19 mouse cellular contexts compared by ENCODE assay signal in genomic region chr17:24223513-24223912, GRCm38 (mm10). TPM values are rescaled to one million over a fixed set of nuclear protein-coding genes. Genes with fewer than 3 reads are reported as not detected.
DNase-seq lines count a peak whose midpoint lies in the region; ATAC-seq lines count a peak whose summit lies in the region.
"Had no signal": no experiment of that assay in that cellular context is flagged by ENCODE, and none has a peak within 500 bp of the region (broad histone marks: within the 10 kb centered on the region; RNA-seq: fewer than 3 reads in every experiment).

No protein-coding gene starts in this region.

- WGBS in liver, embryonic 12.5 days (ENCODE audit: insufficient replicate concordance): 88% methylated on average over 5 of the region's 5 CpGs
- 88% methylated on average over 5 of the region's 5 CpGs for WGBS in liver, embryonic 11.5 days
- WGBS in liver, embryonic 16.5 days (ENCODE audit: insufficient replicate concordance): 90% methylated on average over 5 of the region's 5 CpGs

- no peak overlapping the region; the same call in 1 of the 2 replicates for H3K9ac ChIP-seq in liver, embryonic 12.5 days
- no peak overlapping the region for H3K9ac ChIP-seq in liver, embryonic 11.5 days (ENCODE audit: low read depth, low read length)
- H3K9ac ChIP-seq in liver, embryonic 16.5 days (ENCODE audit: low read depth, low read length): no peak overlapping the region
- H3K9ac ChIP-seq: embryonic facial prominence, embryonic 12.5 days; forebrain, embryonic 12.5 days; hindbrain, embryonic 14.5 days had no signal

- peak; percentile 40 for DNase-seq in gastrocnemius, postnatal 25 days
- DNase-seq in gastrocnemius, postnatal 14 days: no peak
- no peak for DNase-seq in liver, embryonic 11.5 days (ENCODE audit: low spot score)
- DNase-seq in skeletal muscle tissue, adult 2 months (ENCODE audit: low read depth, low spot score): peak; percentile 62
- no peak for DNase-seq in testis, postnatal 10 days (ENCODE audit: low spot score)
- DNase-seq: adrenal gland, adult 2 months; adrenal gland, postnatal 36 days; cerebellum, adult 2 months; cerebellum, postnatal 14 days; embryo, embryonic 11 days; heart, adult 11 months; heart, postnatal 14 days had no signal

- peak overlapping the region; percentile 97 for H3K27ac ChIP-seq in liver, embryonic 12.5 days
- no peak overlapping the region for H3K27ac ChIP-seq in liver, embryonic 11.5 days (ENCODE audit: low read depth, low read length)
- H3K27ac ChIP-seq in liver, embryonic 16.5 days (ENCODE audit: low read length): peak overlapping the region; percentile 15; the same call in 1 of the 2 replicates
- H3K27ac ChIP-seq: embryonic facial prominence, embryonic 12.5 days; forebrain, embryonic 12.5 days; hindbrain, embryonic 14.5 days had no signal

- H3K4me2 ChIP-seq in liver, embryonic 12.5 days: no peak overlapping the region
- no peak overlapping the region for H3K4me2 ChIP-seq in liver, embryonic 11.5 days
- H3K4me2 ChIP-seq in liver, embryonic 16.5 days (ENCODE audit: low read depth, low read length): no peak overlapping the region
- H3K4me2 ChIP-seq: embryonic facial prominence, embryonic 12.5 days; forebrain, embryonic 12.5 days; hindbrain, embryonic 14.5 days had no signal

- H3K36me3 ChIP-seq in liver, embryonic 12.5 days: peaks cover 79% of the 10 kb centered on the region
- peaks cover 56% of the 10 kb centered on the region for H3K36me3 ChIP-seq in liver, embryonic 11.5 days (ENCODE audit: control insufficient read depth, insufficient read depth, low read length)
- peaks cover 61% of the 10 kb centered on the region for H3K36me3 ChIP-seq in liver, embryonic 16.5 days (ENCODE audit: control insufficient read depth, insufficient read depth)

- H3K9me3 ChIP-seq in liver, embryonic 12.5 days (replicated peaks): no peaks in the 10 kb centered on the region
- H3K9me3 ChIP-seq in liver, embryonic 11.5 days (ENCODE audit: control insufficient read depth, low read length): no peaks in the 10 kb centered on the region
- H3K9me3 ChIP-seq in liver, embryonic 16.5 days (replicated peaks; ENCODE audit: control insufficient read depth, low read length): no peaks in the 10 kb centered on the region
- H3K9me3 ChIP-seq: embryonic facial prominence, embryonic 12.5 days; forebrain, embryonic 12.5 days had no signal

- intact Hi-C loops in gastrocnemius, postnatal 14 days (cut with DNase I; ENCODE audit: low total_unique reads): no loop called here

- no peak for ATAC-seq in liver, embryonic 12.5 days
- ATAC-seq in liver, embryonic 11.5 days (replicated peaks; ENCODE audit: low FRiP score): no peak
- ATAC-seq in liver, embryonic 16.5 days (ENCODE audit: low read depth): no peak
- ATAC-seq: forebrain, embryonic 16.5 days; intestine, embryonic 16.5 days had no signal

- no peaks in the 10 kb centered on the region for H3K27me3 ChIP-seq in liver, embryonic 12.5 days (replicated peaks)
- no peaks in the 10 kb centered on the region for H3K27me3 ChIP-seq in liver, embryonic 11.5 days (replicated peaks; ENCODE audit: control insufficient read depth, insufficient read depth, low read length)
- H3K27me3 ChIP-seq in liver, embryonic 16.5 days (ENCODE audit: control insufficient read depth, insufficient read depth, low read depth, low read length): no peaks in the 10 kb centered on the region
- H3K27me3 ChIP-seq: embryonic facial prominence, embryonic 12.5 days; forebrain, embryonic 12.5 days had no signal

- H3K4me3 ChIP-seq in liver, embryonic 12.5 days: no peak overlapping the region
- H3K4me3 ChIP-seq in liver, embryonic 11.5 days (ENCODE audit: low read depth, low read length): no peak overlapping the region
- H3K4me3 ChIP-seq in liver, embryonic 16.5 days (ENCODE audit: low read depth, low read length): no peak overlapping the region
- H3K4me3 ChIP-seq: embryonic facial prominence, embryonic 12.5 days; forebrain, embryonic 12.5 days had no signal

- peaks cover 89% of the 10 kb centered on the region for H3K4me1 ChIP-seq in liver, embryonic 12.5 days
- H3K4me1 ChIP-seq in liver, embryonic 11.5 days (replicated peaks; ENCODE audit: control insufficient read depth, insufficient read depth, low read length): peaks cover 35% of the 10 kb centered on the region
- peaks cover 62% of the 10 kb centered on the region for H3K4me1 ChIP-seq in liver, embryonic 16.5 days (ENCODE audit: control insufficient read depth, low read depth, low read length)

RNA-seq across cellular contexts. Expression of gene Tedc2, which starts 2.9 kb away (rescaled TPM):
- total RNA-seq in gastrocnemius, postnatal 25 days (2021): 1 to 10 TPM; 1.4 to 1.9 TPM
- total RNA-seq in gastrocnemius, postnatal 14 days (2021): 1 to 10 TPM; 1.9 to 2.3 TPM
- polyA plus RNA-seq in liver, embryonic 12.5 days (2016; fragmentation: Nextera tagmentation; extraction: Ambion mirVana): 12.3 and 12.6 TPM in 2 replicates
- polyA plus RNA-seq in liver, embryonic 11.5 days (2014; fragmentation: Nextera tagmentation; extraction: Ambion mirVana): 16.6 and 17.2 TPM in 2 replicates
- 7.1 and 7.4 TPM in 2 replicates for polyA plus RNA-seq in liver, embryonic 16.5 days (2015; fragmentation: Nextera tagmentation; extraction: Ambion mirVana)

RNA-seq across cellular contexts. Expression of gene Ntn3, which starts 14.2 kb away (rescaled TPM):
- under 1 TPM; 0.35 to 0.56 TPM for total RNA-seq in gastrocnemius, postnatal 25 days (2021)
- 1 to 10 TPM in 1 of 2 experiments, under 1 TPM in 1; 0.86 to 1.1 TPM for total RNA-seq in gastrocnemius, postnatal 14 days (2021)
- polyA plus RNA-seq in liver, embryonic 12.5 days (2016; fragmentation: Nextera tagmentation; extraction: Ambion mirVana): 2.1 and 2.7 TPM in 2 replicates
- 2.3 and 2.7 TPM in 2 replicates for polyA plus RNA-seq in liver, embryonic 11.5 days (2014; fragmentation: Nextera tagmentation; extraction: Ambion mirVana)
- 0.65 and 0.78 TPM in 2 replicates for polyA plus RNA-seq in liver, embryonic 16.5 days (2015; fragmentation: Nextera tagmentation; extraction: Ambion mirVana)

RNA-seq across cellular contexts. Expression of gene Tbc1d24, which starts 18.2 kb away (rescaled TPM):
- 1 to 10 TPM; 4.1 to 4.6 TPM for total RNA-seq in gastrocnemius, postnatal 25 days (2021)
- 1 to 10 TPM; 3.4 to 3.5 TPM for total RNA-seq in gastrocnemius, postnatal 14 days (2021)
- polyA plus RNA-seq in liver, embryonic 12.5 days (2016; fragmentation: Nextera tagmentation; extraction: Ambion mirVana): 11.1 and 11.9 TPM in 2 replicates
- polyA plus RNA-seq in liver, embryonic 11.5 days (2014; fragmentation: Nextera tagmentation; extraction: Ambion mirVana): 13.3 and 14.5 TPM in 2 replicates
- 7.0 and 7.4 TPM in 2 replicates for polyA plus RNA-seq in liver, embryonic 16.5 days (2015; fragmentation: Nextera tagmentation; extraction: Ambion mirVana)

RNA-seq across cellular contexts. Expression of gene Ccnf, which starts 27.8 kb away (rescaled TPM):
- 1 to 10 TPM in 1 of 2 experiments, under 1 TPM in 1; 0.61 to 1.1 TPM for total RNA-seq in gastrocnemius, postnatal 25 days (2021)
- total RNA-seq in gastrocnemius, postnatal 14 days (2021): 1 to 10 TPM; 2.4 to 2.7 TPM
- 93.7 and 95.4 TPM in 2 replicates for polyA plus RNA-seq in liver, embryonic 12.5 days (2016; fragmentation: Nextera tagmentation; extraction: Ambion mirVana)
- 95.6 and 107 TPM in 2 replicates for polyA plus RNA-seq in liver, embryonic 11.5 days (2014; fragmentation: Nextera tagmentation; extraction: Ambion mirVana)
- 72.1 and 75.2 TPM in 2 replicates for polyA plus RNA-seq in liver, embryonic 16.5 days (2015; fragmentation: Nextera tagmentation; extraction: Ambion mirVana)

RNA-seq across cellular contexts. Expression of gene Atp6v0c, which starts 54.0 kb away (rescaled TPM):
- 100 to 1,000 TPM; 145 to 159 TPM for total RNA-seq in gastrocnemius, postnatal 25 days (2021)
- total RNA-seq in gastrocnemius, postnatal 14 days (2021): 100 to 1,000 TPM; 167 to 178 TPM
- 371 and 388 TPM in 2 replicates for polyA plus RNA-seq in liver, embryonic 12.5 days (2016; fragmentation: Nextera tagmentation; extraction: Ambion mirVana)
- 476 and 499 TPM in 2 replicates for polyA plus RNA-seq in liver, embryonic 11.5 days (2014; fragmentation: Nextera tagmentation; extraction: Ambion mirVana)
- polyA plus RNA-seq in liver, embryonic 16.5 days (2015; fragmentation: Nextera tagmentation; extraction: Ambion mirVana): 352 and 382 TPM in 2 replicates

Comparison
In these comparisons a context has a peak if more than half of its experiments do, and no peak if none do; other contexts are left out.
1. DNase-seq: peak in gastrocnemius, postnatal 25 days (single experiment) and skeletal muscle tissue, adult 2 months (single experiment); none in gastrocnemius, postnatal 14 days (single experiment), liver, embryonic 11.5 days (single experiment) and testis, postnatal 10 days (single experiment).